Mouse (Mus musculus): Measurements from ENCODE around the gene B4galt3.

DNA sequence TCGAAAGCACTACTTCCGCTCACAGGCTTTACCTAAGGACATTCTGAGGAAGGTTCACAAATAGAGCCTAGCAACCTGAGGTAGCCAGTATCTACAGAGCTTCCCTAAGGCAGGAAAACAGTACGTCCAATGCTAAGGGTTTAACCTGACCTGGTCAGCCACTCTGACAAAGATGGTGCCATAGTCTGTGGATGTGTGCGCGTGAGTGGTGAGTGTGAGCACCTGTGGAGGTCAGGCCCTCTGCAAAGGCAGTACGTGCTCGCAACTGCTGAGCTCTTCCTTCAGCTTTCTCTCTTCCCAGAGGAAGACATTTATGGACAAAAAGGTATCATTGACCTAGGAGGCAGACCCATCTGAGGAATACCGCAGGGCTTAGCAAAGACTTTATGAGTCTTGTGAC lies 8.3 kb downstream of the B4galt3 start:
- no peak for TF ChIP-seq GATA1 (IDR thresholded peaks at IDR 0.05; ENCODE audit: low read length)
- TF ChIP-seq TAL1 (IDR thresholded peaks at IDR 0.05; ENCODE audit: low read length): no peak

Measured in erythroblast, embryonic 14.5 days (primary cell).